21 mouse cellular contexts compared by ENCODE assay signal in genomic region chr9:94922062-94922461, GRCm38 (mm10).
DNase-seq lines count a peak whose midpoint lies in the region; ATAC-seq and TF ChIP-seq lines count a peak whose summit lies in the region.
"Had no signal": no experiment of that assay in that cellular context is flagged by ENCODE, and none has a peak within 500 bp of the region (broad histone marks: within the 10 kb centered on the region; RNA-seq: fewer than 3 reads in every experiment).

No protein-coding gene starts in this region.

- 0 out of 2 replicates have a peak, but pooled peaks cover 3% of the 10 kb centered on the region for H3K27me3 ChIP-seq in limb, embryonic 13.5 days
- no peaks in the 10 kb centered on the region for H3K27me3 ChIP-seq in limb, embryonic 10.5 days (ENCODE audit: low read depth, poor library complexity, severe bottlenecking)
- no peaks in the 10 kb centered on the region for H3K27me3 ChIP-seq in liver, embryonic 11.5 days (replicated peaks; ENCODE audit: control insufficient read depth, insufficient read depth, low read length)
- H3K27me3 ChIP-seq: CH12.LX; embryonic facial prominence, embryonic 13.5 days; forebrain, embryonic 15.5 days; hindbrain, embryonic 15.5 days; Patski had no signal

- no peak overlapping the region for H3K4me3 ChIP-seq in limb, embryonic 13.5 days
- H3K4me3 ChIP-seq in limb, embryonic 10.5 days, result no peak overlapping the region
- no peak overlapping the region for H3K4me3 ChIP-seq in liver, embryonic 11.5 days (ENCODE audit: low read depth, low read length)
- H3K4me3 ChIP-seq: embryonic facial prominence, embryonic 13.5 days; forebrain, embryonic 15.5 days; heart, adult 2 months; heart, embryonic 12.5 days; hindbrain, embryonic 15.5 days had no signal

- TF ChIP-seq POLR2A in brain, embryonic 14.5 days (IDR thresholded peaks at IDR 0.05; ENCODE audit: borderline replicate concordance, extremely low read depth, insufficient read depth, insufficient read length, poor library complexity, severe bottlenecking), result no peak

- no peak overlapping the region for H3K27ac ChIP-seq in limb, embryonic 13.5 days
- no peak overlapping the region for H3K27ac ChIP-seq in limb, embryonic 10.5 days
- H3K27ac ChIP-seq in liver, embryonic 11.5 days (ENCODE audit: low read depth, low read length), result no peak overlapping the region
- H3K27ac ChIP-seq: embryonic facial prominence, embryonic 13.5 days; forebrain, embryonic 15.5 days; heart, adult 2 months; hindbrain, embryonic 15.5 days had no signal

- DNase-seq in limb, embryonic 10.5 days (ENCODE audit: low spot score), result no peak
- peak; percentile 24 for DNase-seq in brain, embryonic 14.5 days (ENCODE audit: low read depth)
- peak; percentile 29 for DNase-seq in embryo, embryonic 11 days
- peak; percentile 39 for DNase-seq in forelimb bud, embryonic 11.5 days (ENCODE audit: low read depth, low spot score)
- DNase-seq in urinary bladder, postnatal 4 days (ENCODE audit: low spot score in 2 of 2), result no peak
- DNase-seq in liver, embryonic 11.5 days (ENCODE audit: low spot score), result no peak
- DNase-seq: adrenal gland, postnatal 14 days; cerebellum, adult 2 months; cerebellum, postnatal 14 days; gastrocnemius, postnatal 14 days; heart, adult 2 months; heart, postnatal 36 days had no signal

- H3K9me3 ChIP-seq in limb, embryonic 13.5 days, result no peaks in the 10 kb centered on the region
- H3K9me3 ChIP-seq in limb, embryonic 10.5 days (replicated peaks), result no peaks in the 10 kb centered on the region
- no peaks in the 10 kb centered on the region for H3K9me3 ChIP-seq in liver, embryonic 11.5 days (ENCODE audit: control insufficient read depth, low read length)
- H3K9me3 ChIP-seq: embryonic facial prominence, embryonic 13.5 days; forebrain, embryonic 15.5 days; heart, embryonic 12.5 days; hindbrain, embryonic 15.5 days had no signal

- 17% methylated on average over 5 of the region's 5 CpGs for WGBS in limb, embryonic 13.5 days
- 41% methylated on average over 5 of the region's 5 CpGs for WGBS in limb, embryonic 10.5 days
- WGBS in liver, embryonic 11.5 days, result 59% methylated on average over 5 of the region's 5 CpGs

- peak; percentile 51; the same call in 1 of the 2 replicates for ATAC-seq in limb, embryonic 13.5 days (ENCODE audit: low FRiP score, low read depth)
- ATAC-seq in liver, embryonic 11.5 days (replicated peaks; ENCODE audit: low FRiP score), result no peak
- ATAC-seq: activated CD4-positive, CD25-positive, alpha-beta regulatory T cell, adult 4 months; forebrain, embryonic 15.5 days; intestine, embryonic 16.5 days; Patski had no signal

- no peaks in the 10 kb centered on the region for H3K36me3 ChIP-seq in limb, embryonic 13.5 days
- H3K36me3 ChIP-seq in limb, embryonic 10.5 days, result no peaks in the 10 kb centered on the region
- H3K36me3 ChIP-seq in liver, embryonic 11.5 days (ENCODE audit: control insufficient read depth, insufficient read depth, low read length), result no peaks in the 10 kb centered on the region
- H3K36me3 ChIP-seq: embryonic facial prominence, embryonic 13.5 days; forebrain, embryonic 15.5 days; heart, embryonic 12.5 days; hindbrain, embryonic 15.5 days had no signal

- peaks cover 5% of the 10 kb centered on the region; the same call in 1 of the 2 replicates for H3K4me1 ChIP-seq in limb, embryonic 13.5 days
- H3K4me1 ChIP-seq in limb, embryonic 10.5 days, result 0 out of 2 replicates have a peak, but pooled peaks cover 2% of the 10 kb centered on the region
- H3K4me1 ChIP-seq in liver, embryonic 11.5 days (replicated peaks; ENCODE audit: control insufficient read depth, insufficient read depth, low read length), result no peaks in the 10 kb centered on the region
- H3K4me1 ChIP-seq: forebrain, embryonic 15.5 days; hindbrain, embryonic 15.5 days had no signal

- no peak for TF ChIP-seq CTCF in brain, embryonic 14.5 days (IDR thresholded peaks at IDR 0.05; ENCODE audit: borderline replicate concordance, extremely low read depth, insufficient read depth, insufficient read length)

- H3K9ac ChIP-seq in limb, embryonic 13.5 days, result no peak overlapping the region
- no peak overlapping the region for H3K9ac ChIP-seq in liver, embryonic 11.5 days (ENCODE audit: low read depth, low read length)
- H3K9ac ChIP-seq: embryonic facial prominence, embryonic 13.5 days; forebrain, embryonic 15.5 days; heart, embryonic 12.5 days; hindbrain, embryonic 15.5 days had no signal

- H3K4me2 ChIP-seq in limb, embryonic 13.5 days (replicated peaks), result no peak overlapping the region
- no peak overlapping the region for H3K4me2 ChIP-seq in liver, embryonic 11.5 days
- H3K4me2 ChIP-seq: embryonic facial prominence, embryonic 13.5 days; forebrain, embryonic 15.5 days; heart, embryonic 12.5 days; hindbrain, embryonic 15.5 days had no signal

Comparison
In these comparisons a context has a peak if more than half of its experiments do, and no peak if none do; other contexts are left out.
1. DNase-seq: peak in brain, embryonic 14.5 days (single experiment), embryo, embryonic 11 days (single experiment) and forelimb bud, embryonic 11.5 days (single experiment); none in limb, embryonic 10.5 days (single experiment), urinary bladder, postnatal 4 days (0 of 2) and liver, embryonic 11.5 days (single experiment).